Mouse (Mus musculus): ENCODE results near the gene Gm49380.

Gm49380 gene

DNA sequence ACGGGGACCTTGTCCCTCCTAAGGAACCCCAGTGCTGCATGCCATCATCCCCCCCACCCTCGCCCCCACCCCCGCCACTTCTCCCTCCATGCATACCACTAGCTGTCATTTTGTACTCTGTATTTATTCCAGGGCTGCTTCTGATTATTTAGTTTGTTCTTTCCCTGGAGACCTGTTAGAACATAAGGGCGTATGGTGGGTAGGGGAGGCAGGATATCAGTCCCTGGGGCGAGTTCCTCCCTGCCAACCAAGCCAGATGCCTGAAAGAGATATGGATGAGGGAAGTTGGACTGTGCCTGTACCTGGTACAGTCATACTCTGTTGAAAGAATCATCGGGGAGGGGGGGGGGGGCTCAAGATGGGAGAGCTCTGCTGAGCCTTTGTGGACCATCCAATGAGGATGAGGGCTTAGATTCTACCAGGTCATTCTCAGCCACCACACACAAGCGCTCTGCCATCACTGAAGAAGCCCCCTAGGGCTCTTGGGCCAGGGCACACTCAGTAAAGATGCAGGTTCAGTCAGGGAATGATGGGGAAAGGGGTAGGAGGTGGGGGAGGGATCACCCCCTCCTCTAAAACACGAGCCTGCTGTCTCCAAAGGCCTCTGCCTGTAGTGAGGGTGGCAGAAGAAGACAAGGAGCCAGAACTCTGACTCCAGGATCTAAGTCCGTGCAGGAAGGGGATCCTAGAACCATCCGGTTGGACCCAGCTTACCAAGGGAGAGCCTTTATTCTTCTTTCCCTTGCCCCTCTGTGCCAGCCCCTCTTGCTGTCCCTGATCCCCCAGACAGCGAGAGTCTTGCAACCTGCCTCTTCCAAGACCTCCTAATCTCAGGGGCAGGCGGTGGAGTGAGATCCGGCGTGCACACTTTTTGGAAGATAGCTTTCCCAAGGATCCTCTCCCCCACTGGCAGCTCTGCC is 65.5 kb downstream of the Gm49380 start:
- DNase-seq (ENCODE audit: low read depth, low spot score): no peak

DNA sequence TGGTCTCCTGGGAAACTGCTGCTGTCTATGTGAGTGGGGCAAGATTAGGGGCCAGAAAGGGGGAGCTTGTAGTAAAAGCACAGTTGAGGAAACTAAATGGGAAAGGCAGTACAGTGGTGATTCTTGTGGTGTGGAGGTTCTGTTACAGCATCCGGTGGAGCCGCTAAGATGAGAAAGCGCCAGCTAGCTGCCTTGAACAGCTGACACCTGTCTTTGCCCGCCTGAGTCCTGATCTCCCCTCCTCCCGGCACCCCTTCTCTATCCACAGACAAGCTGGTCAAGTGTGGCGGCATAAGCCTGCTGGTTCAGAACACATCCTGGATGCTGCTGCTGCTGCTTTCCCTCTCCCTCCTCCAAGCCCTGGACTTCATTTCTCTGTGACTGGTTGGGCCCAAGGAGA is 66.2 kb downstream of the Gm49380 start:
- no peak for DNase-seq (ENCODE audit: low read depth, low spot score)

DNA sequence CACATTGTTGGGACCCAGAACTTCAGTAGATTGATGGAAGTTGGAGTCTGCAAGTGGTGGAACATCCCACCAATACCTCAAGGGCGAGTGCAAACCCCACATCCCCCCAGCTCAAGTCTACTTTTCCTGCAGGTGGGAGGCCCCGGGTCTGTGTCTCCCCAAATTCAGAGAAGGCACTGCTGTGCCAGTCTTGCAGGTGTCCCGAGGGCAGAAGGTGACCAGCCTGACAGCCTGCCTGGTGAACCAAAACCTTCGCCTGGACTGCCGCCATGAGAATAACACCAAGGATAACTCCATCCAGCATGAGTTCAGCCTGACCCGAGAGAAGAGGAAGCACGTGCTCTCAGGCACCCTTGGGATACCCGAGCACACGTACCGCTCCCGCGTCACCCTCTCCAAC is 66.9 kb downstream of the Gm49380 start:
- no peak for DNase-seq (ENCODE audit: low read depth, low spot score)

DNA sequence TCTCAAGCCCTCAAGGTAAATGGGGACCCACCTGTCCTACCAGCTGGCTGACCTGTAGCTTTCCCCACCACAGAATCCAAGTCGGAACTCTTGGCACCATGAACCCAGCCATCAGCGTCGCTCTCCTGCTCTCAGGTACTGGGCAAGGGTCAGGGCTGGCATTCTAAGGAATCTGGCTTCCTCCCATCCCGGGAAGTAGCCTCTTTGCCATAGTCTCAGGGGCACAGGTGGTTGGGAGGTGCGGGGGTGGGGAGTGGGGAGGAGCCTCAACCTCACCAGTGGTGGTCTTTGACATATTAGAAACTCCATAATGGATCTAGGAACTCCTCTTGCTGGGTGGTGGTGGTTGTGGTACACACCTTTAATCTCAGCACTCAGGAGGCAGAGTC is 67.4 kb downstream of the Gm49380 start:
- no peak for DNase-seq (ENCODE audit: low read depth, low spot score)

DNA sequence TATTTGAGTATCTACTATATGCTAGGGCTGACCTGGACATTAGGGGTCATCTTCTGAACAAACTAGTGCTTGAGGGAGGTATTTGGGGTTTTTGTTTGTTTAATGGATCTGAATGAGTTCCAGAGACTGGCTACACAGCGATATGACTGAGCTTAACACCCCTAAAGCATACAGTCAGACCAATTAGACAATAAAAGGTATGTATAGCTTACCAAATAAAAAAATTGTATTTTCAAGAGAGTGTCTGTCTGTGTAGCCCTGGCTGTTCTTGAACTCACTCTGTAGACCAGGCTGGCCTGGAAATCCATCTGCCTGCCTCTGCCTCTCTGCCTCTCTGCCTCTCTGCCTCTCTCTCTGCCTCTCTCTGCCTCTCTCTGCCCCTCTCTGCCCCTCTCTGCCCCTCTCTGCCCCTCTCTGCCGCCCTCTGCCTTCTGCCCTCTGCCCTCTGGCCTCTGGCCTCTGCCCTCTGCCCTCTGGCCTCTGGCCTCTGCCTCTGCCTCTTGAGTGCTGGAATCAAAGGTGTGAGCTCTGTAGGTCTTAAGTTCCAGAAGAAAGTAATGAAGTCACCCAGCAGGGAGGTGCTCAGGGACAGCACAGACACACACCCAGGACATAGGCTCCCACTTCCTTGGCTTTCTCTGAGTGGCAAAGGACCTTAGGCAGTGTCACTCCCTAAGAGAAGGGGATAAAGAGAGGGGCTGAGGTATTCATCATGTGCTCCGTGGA is 68.0 kb downstream of the Gm49380 start:
- DNase-seq (ENCODE audit: low read depth, low spot score): no peak

DNA sequence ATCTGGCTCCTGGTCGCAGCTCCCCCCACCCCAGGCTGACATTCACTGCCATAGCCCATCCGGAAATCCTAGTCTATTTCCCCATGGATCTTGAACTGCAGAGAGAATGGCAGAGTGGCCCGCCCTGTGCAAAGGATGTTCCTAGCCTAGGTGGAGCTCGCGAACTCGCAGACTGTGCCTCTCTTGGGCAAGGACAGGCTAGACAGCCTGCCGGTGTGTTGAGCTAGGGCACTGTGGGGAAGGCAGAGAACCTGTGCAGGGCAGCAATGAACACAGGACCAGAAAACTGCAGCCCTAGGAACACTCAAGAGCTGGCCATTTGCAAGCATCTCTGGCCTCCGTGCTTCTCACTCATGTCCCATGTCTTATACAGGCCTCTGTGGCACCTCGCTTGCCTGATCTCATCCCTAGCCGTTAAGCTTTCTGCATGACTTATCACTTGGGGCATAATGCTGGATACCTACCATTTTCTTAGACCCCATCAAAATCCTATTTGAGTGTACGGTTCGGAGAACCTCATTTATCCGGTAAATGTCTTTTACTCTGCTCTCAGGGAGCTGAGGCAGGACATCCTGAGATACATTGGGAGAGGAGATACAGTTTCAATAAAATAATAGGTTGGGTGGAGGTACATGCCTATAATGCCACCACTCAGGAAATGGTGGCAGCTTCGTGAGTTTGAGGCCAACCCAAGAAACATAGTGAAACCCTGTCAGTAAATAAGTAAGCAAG is 68.7 kb downstream of the Gm49380 start:
- DNase-seq (ENCODE audit: low read depth, low spot score): peak; percentile 82

DNA sequence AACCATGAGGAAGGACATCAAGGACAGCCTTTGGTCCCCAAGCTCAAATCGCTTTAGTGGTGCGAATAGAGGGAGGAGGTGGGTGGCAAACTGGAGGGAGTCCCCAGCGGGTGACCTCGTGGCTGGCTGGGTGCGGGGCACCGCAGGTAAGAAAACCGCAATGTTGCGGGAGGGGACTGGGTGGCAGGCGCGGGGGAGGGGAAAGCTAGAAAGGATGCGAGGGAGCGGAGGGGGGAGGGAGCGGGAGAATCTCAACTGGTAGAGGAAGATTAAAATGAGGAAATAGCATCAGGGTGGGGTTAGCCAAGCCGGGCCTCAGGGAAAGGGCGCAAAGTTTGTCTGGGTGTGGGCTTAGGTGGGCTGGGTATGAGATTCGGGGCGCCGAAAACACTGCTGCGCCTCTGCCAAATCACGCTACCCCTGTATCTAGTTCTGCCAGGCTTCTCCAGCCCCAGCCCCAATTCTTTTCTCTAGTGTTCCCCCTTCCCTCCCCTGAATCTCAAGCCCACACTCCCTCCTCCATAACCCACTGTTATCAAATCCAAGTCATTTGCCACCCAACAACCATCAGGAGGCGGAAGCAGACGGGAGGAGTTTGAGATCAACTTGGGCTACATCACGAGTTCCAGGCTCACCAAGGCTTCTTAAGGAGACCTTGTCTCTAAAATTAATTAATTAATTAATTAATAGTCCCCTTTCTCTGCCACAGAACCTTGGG is 69.4 kb downstream of the Gm49380 start:
- peak; percentile 66 for DNase-seq (ENCODE audit: low read depth, low spot score)

DNA sequence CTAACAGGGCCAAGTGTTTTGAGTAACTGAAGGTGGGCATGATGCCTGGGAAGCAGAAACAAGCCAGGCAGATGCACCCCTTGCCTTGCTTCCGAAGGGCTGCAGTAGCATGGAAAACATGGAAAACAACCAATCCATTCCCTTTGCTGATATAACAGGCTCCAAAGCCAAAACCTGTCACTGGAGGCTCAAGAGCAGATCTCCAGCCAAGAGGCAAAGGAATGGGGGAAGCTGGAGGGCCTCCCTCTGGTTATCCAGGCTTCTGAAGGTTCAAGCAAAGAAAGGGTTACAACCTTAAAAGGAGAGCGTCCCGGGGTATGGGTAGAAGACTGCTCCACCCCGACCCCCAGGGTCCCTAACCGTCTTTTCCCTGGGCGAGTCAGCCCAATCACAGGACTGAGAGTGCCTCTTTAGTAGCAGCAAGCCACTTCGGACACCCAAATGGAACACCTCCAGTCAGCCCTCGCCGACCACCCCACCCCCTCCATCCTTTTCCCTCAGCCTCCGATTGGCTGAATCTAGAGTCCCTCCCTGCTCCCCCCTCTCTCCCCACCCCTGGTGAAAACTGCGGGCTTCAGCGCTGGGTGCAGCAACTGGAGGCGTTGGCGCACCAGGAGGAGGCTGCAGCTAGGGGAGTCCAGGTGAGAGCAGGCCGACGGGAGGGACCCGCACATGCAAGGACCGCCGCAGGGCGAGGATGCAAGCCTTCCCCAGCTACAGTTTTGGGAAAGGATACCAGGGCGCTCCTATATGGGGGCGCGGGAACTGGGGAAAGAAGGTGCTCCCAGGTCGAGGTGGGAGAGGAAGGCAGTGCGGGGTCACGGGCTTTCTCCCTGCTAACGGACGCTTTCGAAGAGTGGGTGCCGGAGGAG is 70.2 kb downstream of the Gm49380 start, which contains the start of gene Thy1:
Gene Thy1, plus strand, starts transcription at position 549 of the 872 bp plus-strand sequence.
- DNase-seq (ENCODE audit: low read depth, low spot score): peak; percentile 95

DNA sequence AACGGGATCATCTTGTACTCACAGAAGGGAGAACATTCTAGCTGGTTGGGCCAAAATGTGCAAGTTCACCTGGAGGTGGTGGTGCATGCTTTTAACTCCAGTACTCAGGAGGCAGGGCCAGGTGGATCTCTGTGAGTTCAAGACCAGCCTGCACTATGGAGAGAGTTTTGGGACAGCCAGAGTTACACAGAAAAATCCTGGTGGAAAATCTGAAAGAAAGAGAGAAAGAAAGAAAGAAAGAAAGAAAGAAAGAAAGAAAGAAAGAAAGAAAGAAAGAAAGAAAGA is 71.0 kb downstream of the Gm49380 start:
- DNase-seq (ENCODE audit: low read depth, low spot score): no peak

DNA sequence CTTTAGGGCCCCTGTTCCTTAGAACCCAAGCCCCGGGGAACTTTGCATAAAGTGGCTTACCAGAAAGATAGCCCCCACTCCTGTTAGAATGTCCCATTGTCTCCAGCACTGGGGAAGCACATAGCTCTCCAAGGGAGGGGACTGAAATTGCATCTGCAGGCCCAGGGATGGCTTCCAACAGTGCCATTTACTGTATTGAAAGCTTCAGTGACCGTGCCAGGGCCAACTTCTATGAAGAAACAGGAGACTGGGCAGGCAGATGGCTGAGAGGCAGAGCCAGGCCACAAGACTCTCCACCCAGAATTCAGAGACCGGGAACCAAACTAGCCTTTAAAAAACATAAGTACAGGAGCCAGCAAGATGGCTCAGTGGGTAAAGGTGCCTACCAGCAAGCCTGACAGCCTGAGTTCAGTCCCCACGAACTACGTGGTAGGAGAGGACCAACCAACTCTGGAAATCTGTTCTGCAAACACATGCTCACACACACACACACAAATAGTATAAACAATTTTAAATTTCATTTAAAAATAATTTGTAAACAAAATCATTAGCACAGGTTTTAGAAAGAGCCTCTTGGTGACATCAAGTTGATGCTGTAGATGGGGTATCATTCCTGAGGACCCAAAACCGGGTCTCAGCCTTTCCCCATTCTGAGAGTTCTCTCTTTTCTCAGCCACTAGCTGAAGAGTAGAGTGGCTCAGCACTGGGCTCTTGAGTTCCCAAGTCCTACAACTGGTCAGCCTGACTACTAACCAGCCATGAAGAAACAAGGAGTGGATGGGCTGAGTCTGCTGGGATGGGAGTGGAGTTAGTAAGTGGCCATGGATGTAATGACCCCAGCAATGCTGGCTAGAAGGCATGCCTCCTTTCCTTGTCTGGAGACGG is 71.5 kb downstream of the Gm49380 start:
- no peak for DNase-seq (ENCODE audit: low read depth, low spot score)

DNA sequence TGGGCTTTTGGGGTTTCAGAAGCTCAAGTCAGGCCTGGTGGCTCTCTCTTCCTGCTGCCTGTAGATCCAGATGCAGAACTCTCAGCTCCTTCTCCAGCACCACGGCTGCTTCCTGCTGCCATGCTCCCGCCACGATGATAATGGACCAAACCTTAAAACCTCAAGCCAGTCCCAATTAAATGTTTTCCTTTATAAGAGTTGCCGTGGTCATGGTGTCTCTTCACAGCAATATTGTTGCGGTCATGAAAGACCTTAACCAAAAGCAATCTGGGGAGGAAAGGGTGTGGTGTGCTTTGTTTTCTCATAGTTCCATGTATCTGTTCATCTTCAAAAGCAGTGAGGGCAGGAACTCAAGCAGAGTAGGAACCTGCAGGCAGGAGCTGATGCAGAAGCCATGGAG is 76.2 kb downstream of the Gm49380 start:
- no peak for DNase-seq (ENCODE audit: low read depth, low spot score)

DNA sequence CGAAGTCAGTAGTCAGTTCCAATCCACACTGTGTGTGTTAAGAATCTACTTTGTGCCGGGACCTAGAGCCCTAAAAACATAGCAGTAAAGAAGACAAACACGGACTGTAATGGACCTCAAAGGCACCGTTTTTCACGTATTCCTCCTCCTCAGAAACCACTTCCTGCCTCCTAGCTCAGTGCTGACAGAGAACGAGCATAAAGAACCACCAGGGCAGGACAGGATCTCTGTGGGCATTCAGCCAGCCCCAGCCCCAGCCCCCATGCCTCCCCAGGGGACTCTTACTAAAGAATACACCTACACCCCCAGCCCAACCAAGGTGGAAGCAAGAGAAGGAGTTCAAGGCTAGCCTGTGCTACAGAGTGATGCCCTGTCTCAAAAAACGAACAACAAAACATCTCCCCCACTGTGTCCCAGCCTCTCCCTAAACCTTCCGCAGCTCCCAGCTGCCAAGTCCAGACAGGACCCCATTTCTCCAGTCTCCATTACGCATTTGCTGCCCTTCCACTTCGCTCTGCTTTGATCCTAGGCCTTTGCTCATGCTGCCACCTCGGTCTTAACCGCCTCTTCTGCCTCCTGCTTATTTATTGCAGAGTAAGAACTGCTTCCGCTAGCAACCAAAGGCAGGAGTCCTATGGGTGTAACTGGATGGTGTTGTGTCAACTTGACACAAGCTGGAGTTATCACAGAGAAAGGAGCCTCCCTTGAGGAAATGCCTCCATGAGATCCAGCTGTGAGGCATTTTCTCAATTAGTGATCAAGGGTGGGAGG is 79.2 kb downstream of the Gm49380 start:
- DNase-seq (ENCODE audit: low read depth, low spot score): no peak

DNA sequence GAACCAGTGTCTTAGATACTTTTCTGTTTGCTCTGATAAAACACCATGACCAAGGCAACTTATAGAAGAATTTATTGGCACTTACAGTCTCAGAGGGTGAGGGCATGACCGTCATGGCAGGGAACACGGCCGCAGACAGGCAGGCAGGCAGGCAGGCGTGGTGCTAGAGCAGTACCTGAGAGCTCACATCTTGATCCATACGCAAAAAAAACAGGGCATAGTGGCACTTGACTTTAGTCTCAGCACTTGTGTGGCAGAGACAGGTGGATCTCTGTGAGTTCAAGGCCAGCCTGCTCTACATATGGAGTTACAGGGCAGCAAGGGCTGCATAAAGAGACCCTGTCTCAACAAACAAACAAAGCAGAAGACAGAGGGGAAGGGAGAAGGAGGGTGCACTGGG is 80.0 kb downstream of the Gm49380 start:
- no peak for DNase-seq (ENCODE audit: low read depth, low spot score)

DNA sequence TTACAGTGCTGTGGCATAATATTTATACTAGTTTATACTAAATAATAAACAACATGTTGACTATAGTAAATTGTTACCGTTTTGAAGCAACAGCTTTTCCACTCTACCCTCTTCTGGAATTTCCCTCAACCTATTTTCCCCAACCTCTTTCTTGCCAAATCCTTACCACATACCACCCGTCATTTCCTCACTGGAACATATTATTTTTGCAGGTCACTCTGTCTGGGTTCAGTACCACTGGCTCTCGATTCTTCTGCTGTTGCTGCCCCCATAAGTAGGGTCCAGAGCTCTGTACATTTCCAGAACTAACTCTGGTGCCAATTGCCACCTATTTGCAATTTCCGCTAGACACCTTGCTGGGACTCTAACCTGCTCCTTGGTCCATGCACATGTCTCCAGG is 81.4 kb downstream of the Gm49380 start:
- DNase-seq (ENCODE audit: low read depth, low spot score): no peak

DNA sequence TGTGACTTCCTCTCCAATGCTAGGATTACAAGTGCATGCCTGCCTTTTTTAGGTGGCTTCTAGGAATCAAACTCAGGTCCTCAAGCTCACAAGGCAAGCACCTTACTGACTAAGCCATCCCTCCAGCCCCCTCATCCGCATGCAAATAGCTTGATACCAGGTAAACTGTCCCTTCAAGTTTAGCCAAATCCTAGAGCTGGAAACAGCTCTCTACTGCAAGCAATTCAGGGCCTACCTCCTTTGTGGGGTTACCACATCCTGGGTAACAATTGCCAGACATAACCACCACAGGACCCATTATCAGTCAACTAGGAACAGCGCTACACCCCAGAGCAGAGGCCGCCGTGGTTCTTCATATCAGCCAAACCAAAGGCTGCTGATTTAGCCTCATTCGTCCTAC is 82.2 kb downstream of the Gm49380 start:
- DNase-seq (ENCODE audit: low read depth, low spot score): no peak

DNA sequence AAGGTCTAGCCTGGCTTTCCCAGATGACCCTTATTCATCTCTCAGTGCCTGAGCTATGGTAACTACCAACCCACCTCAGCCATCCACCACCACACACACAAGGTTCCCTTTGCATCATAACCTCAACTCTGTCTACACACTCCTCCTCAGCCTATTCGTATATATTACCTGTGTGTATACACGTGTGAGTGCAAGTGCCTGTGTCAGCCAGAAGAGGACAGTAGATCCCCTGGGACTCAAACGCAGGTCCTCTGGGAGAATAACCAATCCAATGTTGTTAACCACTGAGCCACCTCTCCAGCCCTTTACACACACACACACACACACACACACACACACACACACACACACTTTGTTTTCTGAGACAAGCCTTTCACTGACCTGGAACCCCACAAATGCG is 82.7 kb downstream of the Gm49380 start:
- DNase-seq (ENCODE audit: low read depth, low spot score): no peak

DNA sequence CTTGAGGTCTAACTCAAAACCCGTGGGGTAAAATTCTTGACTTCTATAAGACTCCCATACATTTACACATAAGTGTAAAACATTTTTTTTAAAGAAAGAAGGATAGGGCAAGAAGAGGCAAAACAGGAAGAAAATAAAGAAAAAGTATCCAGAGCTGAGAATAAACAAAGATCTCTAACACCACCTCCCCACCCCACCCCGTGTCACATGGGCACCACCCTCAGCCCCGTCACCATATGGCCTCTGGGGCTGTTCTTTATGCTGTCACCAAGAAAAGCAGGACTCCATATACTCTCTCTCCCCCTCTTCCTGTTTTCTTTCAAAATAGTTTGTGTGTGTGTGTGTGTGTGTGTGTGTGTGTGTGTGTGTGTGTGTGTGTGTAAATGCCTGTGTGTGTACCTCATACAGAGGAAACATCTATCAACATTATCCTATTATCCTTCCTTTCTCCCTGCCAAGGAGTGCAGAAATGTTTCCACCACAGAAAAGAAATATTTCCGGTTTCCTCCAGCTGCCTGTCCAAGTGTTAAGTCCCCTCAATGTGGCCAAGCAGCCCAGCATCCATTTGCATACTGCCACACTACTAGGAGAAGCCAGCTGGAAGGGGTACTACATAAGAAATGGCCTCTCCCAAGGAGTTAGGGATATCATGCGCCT is 83.6 kb downstream of the Gm49380 start:
- no peak for DNase-seq (ENCODE audit: low read depth, low spot score)

DNA sequence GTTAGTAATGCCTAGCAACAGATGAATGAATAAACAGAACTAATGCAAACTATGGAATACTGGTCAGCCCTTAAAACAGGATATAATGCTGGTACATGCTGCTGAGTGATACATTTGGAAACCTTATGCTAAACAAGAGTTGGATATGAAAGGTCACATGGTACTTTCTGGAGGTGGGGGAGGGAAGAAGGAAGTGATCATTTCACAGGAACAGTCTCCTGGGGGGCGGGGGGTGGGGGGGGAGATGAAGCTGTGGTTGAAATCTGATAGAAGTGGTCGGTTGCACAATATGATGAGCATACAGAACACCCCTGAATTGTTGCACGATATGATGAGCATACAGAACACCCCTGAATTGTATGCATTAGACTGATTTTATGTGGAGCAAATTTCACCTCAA is 89.2 kb downstream of the Gm49380 start:
- DNase-seq (ENCODE audit: low read depth, low spot score): no peak
